Mouse (Mus musculus) erythroblast, embryonic 14.5 days (primary cell): ENCODE data around the gene Tmsb10.

Experiments
- GATA1 ChIP-seq: IDR thresholded peaks from 2 replicates; pipeline ENCODE4 v1.6.1; 2012; ENCODE audit warnings: low read length, inconsistent platforms, mixed read lengths
- TAL1 ChIP-seq: IDR thresholded peaks from 3 replicates; pipeline ENCODE4 v1.6.1; 2012; ENCODE audit warnings: low read length, inconsistent platforms, mixed read lengths

DNA sequence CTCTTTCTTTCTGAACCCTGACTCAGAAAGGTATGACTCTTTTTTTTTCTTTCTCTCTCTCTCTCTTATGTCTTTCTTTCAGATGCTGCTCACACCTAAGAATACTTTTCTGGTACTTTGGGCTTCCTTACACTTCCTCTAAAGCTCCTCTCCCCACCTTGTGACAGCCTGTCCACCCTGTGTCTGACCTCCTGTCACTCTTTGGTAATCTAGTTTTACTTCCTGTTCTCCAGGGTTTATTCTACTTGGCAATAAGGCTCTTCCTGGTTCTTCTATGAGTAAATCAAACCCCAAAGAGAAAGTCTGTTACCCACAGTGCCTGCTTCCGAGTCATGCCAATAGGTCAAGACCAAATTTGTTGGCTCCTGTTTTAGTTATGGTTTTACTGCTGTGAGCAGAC lies 25.6 kb downstream of the Tmsb10 start:
- TF ChIP-seq TAL1, result no peak
- no peak for TF ChIP-seq GATA1
